In genomic region chr13:111844313-111844712, GRCm38 (mm10) we compare ENCODE assay signal across 23 mouse cellular contexts.
"Had no signal": no experiment of that assay in that cellular context is flagged by ENCODE, and none has a peak within 500 bp of the region (broad histone marks: within the 10 kb centered on the region; RNA-seq: fewer than 3 reads in every experiment).

No protein-coding gene starts in this region.

- DNase-seq: gastrocnemius, postnatal 14 days; gastrocnemius, postnatal 36 days; heart, adult 18-20 months; heart, postnatal 10 days; heart, postnatal 36 days; kidney, adult 18-20 months; kidney, adult 8-10 months; kidney, postnatal 14 days; kidney, postnatal 4 days; layer of hippocampus, adult 9-11 months; layer of hippocampus, postnatal 36 days; left cerebral cortex, postnatal 4 days had no signal

- ATAC-seq: inflammation-experienced regulatory T-cells, adult 6 months; intestine, embryonic 15.5 days; intestine, postnatal 0 days; liver, embryonic 12.5 days had no signal

- H3K27ac ChIP-seq: hindbrain, embryonic 13.5 days; hindbrain, embryonic 15.5 days; intestine, embryonic 15.5 days; kidney, postnatal 0 days; limb, embryonic 13.5 days; limb, embryonic 15.5 days; liver, embryonic 12.5 days; liver, embryonic 14.5 days had no signal

- H3K4me2 ChIP-seq: heart, embryonic 12.5 days; hindbrain, embryonic 13.5 days; hindbrain, embryonic 15.5 days; intestine, embryonic 15.5 days; limb, embryonic 13.5 days; limb, embryonic 15.5 days; liver, embryonic 12.5 days had no signal

- H3K27me3 ChIP-seq: heart, embryonic 12.5 days; hindbrain, embryonic 13.5 days; hindbrain, embryonic 15.5 days; intestine, embryonic 15.5 days; limb, embryonic 13.5 days; limb, embryonic 15.5 days; liver, embryonic 12.5 days had no signal

- H3K9me3 ChIP-seq: heart, embryonic 12.5 days; hindbrain, embryonic 13.5 days; hindbrain, embryonic 15.5 days; intestine, embryonic 15.5 days; limb, embryonic 13.5 days; limb, embryonic 15.5 days; liver, embryonic 12.5 days had no signal

- H3K4me3 ChIP-seq: heart, embryonic 12.5 days; hindbrain, embryonic 13.5 days; hindbrain, embryonic 15.5 days; intestine, embryonic 15.5 days; limb, embryonic 13.5 days; limb, embryonic 15.5 days; liver, embryonic 12.5 days had no signal

- H3K4me1 ChIP-seq: heart, embryonic 12.5 days; hindbrain, embryonic 13.5 days; hindbrain, embryonic 15.5 days; intestine, embryonic 15.5 days had no signal

- H3K9ac ChIP-seq: heart, embryonic 12.5 days; hindbrain, embryonic 13.5 days; hindbrain, embryonic 15.5 days; intestine, embryonic 15.5 days; limb, embryonic 13.5 days; limb, embryonic 15.5 days; liver, embryonic 12.5 days; liver, embryonic 14.5 days had no signal

- H3K36me3 ChIP-seq: heart, embryonic 12.5 days; hindbrain, embryonic 13.5 days; hindbrain, embryonic 15.5 days; intestine, embryonic 15.5 days; limb, embryonic 13.5 days; limb, embryonic 15.5 days; liver, embryonic 12.5 days had no signal
